Mouse (Mus musculus) heart, embryonic 16.5 days (tissue): ENCODE data around the gene Gm10799. TPM values are rescaled to one million over a fixed set of nuclear protein-coding genes. Genes with fewer than 3 reads are reported as not detected.
"Not testable (repeated sequence)": the region's sequence is repeated elsewhere in the genome, so short reads cannot be mapped to it uniquely, and the experiment has no call there.

Experiments
- ATAC-seq: fragments of 200-750 bp; cut with Nextera tagmentation; replicated peaks from 2 replicates; pipeline ENCODE4 v1.8.0; 2017; ENCODE audit warnings: moderate number of reproducible peaks; ENCODE audit not compliant: insufficient read depth, low FRiP score; ENCODE audit errors: extremely low read depth
- H3K27ac ChIP-seq: fragments of 300-500 bp; sonication (generic); 2 replicates; pipeline ENCODE4 v1.5.1; 2014; ENCODE audit warnings: mild to moderate bottlenecking, low read length, control low read depth, moderate library complexity
- H3K27me3 ChIP-seq: fragments of 300-500 bp; sonication (generic); 2 replicates; pipeline ENCODE4 v1.6.1; 2014; ENCODE audit warnings: low read length, mixed read lengths; ENCODE audit not compliant: control insufficient read depth, insufficient read depth
- H3K36me3 ChIP-seq: fragments of 300-500 bp; sonication (generic); 2 replicates; pipeline ENCODE4 v1.6.1; 2014; ENCODE audit not compliant: control insufficient read depth, insufficient read depth
- H3K4me1 ChIP-seq: fragments of 300-500 bp; sonication (generic); 2 replicates; pipeline ENCODE4 v1.6.1; 2014; ENCODE audit warnings: low read length, mixed read lengths; ENCODE audit not compliant: control insufficient read depth, insufficient read depth
- H3K4me2 ChIP-seq: fragments of 300-500 bp; sonication (generic); 2 replicates; pipeline ENCODE4 v1.6.1; 2014; ENCODE audit warnings: low read depth, mild to moderate bottlenecking, control low read depth, low read length
- H3K4me3 ChIP-seq: fragments of 300-500 bp; sonication (generic); 2 replicates; pipeline ENCODE4 v1.5.1; 2014; ENCODE audit warnings: mild to moderate bottlenecking, control low read depth, low read length
- H3K9ac ChIP-seq: fragments of 300-500 bp; sonication (generic); 2 replicates; pipeline ENCODE4 v1.6.1; 2014; ENCODE audit warnings: low read length, control low read depth
- H3K9me3 ChIP-seq: fragments of 300-500 bp; sonication (generic); replicated peaks from 2 replicates; pipeline ENCODE4 v1.6.1; 2016; ENCODE audit warnings: low read length; ENCODE audit not compliant: control insufficient read depth
- WGBS: fragments of 180-500 bp; shearing (Covaris S2); extraction: QIAGEN DNeasy Blood & Tissue Kit; methylation state at CpG from one replicate; pipeline ENCODE4 v1.1.7; 2014; 5-methylcytosine and 5-hydroxymethylcytosine counted together
- polyA plus RNA-seq: library from polyadenylated mRNA; unstranded; fragments of >200 nt; fragmentation: Nextera tagmentation; extraction: Ambion mirVana; gene quantifications from 2 replicates; pipeline ENCODE4 v1.2.1, GENCODE M21; 2015

The Gm10799 gene
- polyA plus RNA-seq, 1 experiment from 2014 or later = not detected

- not testable (repeated sequence) for ATAC-seq, H3K9me3 ChIP-seq, H3K9ac ChIP-seq
Measured at GRCm38 (mm10) chr2:104084027-104084426, 15.7 kb upstream of the Gm10799 start.

GRCm38 (mm10) chr2:104082474-104082873 lies 14.1 kb upstream of the Gm10799 start:
- Histone ChIP-seq H3K9ac (no peak overlapping the region), H3K27ac (no peak overlapping the region), H3K4me1 (no peaks in the 10 kb centered on the region), H3K4me3 (no peak overlapping the region), H3K27me3 (no peaks in the 10 kb centered on the region), H3K4me2 (no peak overlapping the region), H3K36me3 (no peaks in the 10 kb centered on the region), H3K9me3 (no peaks in the 10 kb centered on the region)
- no peak for ATAC-seq

More at GRCm38 (mm10) chr2:104084027-104084426, 15.7 kb upstream of the Gm10799 start:
- not testable (repeated sequence) for H3K4me1 ChIP-seq, H3K27me3 ChIP-seq, H3K4me2 ChIP-seq, H3K36me3 ChIP-seq, H3K27ac ChIP-seq, H3K4me3 ChIP-seq

- H3K4me2 ChIP-seq, ATAC-seq, H3K4me3 ChIP-seq, H3K4me1 ChIP-seq, H3K36me3 ChIP-seq, H3K9me3 ChIP-seq, H3K27me3 ChIP-seq, H3K27ac ChIP-seq, H3K9ac ChIP-seq: not testable (repeated sequence)
- no CpG with 5 or more reads among the region's 1 CpGs for WGBS
Measured at GRCm38 (mm10) chr2:104081436-104082050, 13.2 kb upstream of the Gm10799 start.

GRCm38 (mm10) chr2:104078285-104078684 lies 9.9 kb upstream of the Gm10799 start:
- ATAC-seq, H3K27ac ChIP-seq, H3K4me2 ChIP-seq, H3K27me3 ChIP-seq, H3K9me3 ChIP-seq, H3K4me3 ChIP-seq, H3K9ac ChIP-seq, H3K36me3 ChIP-seq, H3K4me1 ChIP-seq: not testable (repeated sequence)
- WGBS = 60% methylated on average over 5 of the region's 5 CpGs

- H3K4me2 ChIP-seq = peak within 1 kb of the TSS; percentile 68
- ATAC-seq = peak; percentile 76
- H3K36me3 ChIP-seq = no peaks in the 10 kb centered on the region
- H3K4me1 ChIP-seq = no peaks in the 10 kb centered on the region
- H3K9ac ChIP-seq = peak within 1 kb of the TSS; percentile 44
- 9% methylated on average over 13 of the region's 13 CpGs for WGBS
- H3K27me3 ChIP-seq = no peaks in the 10 kb centered on the region
- peak within 1 kb of the TSS; percentile 49 for H3K4me3 ChIP-seq
- no peaks in the 10 kb centered on the region; the same call in 1 of the 2 replicates for H3K9me3 ChIP-seq
- no peak within 1 kb of the TSS for H3K27ac ChIP-seq
Measured at GRCm38 (mm10) chr2:104069704-104070185, 1.4 kb upstream of the Gm10799 start, which contains the start of gene Cd59b. TSS of gene Cd59b (plus strand) at chr2:104069849.

GRCm38 (mm10) chr2:104065526-104065925 lies 2.8 kb downstream of the Gm10799 start, which contains the start of gene Gm10912:
TSS of gene Gm10912 (plus strand) at chr2:104065826.
- 87% methylated on average over 5 of the region's 6 CpGs for WGBS
- not testable (repeated sequence) for H3K4me1 ChIP-seq, ATAC-seq

GRCm38 (mm10) chr2:104064152-104064551 lies 4.2 kb downstream of the Gm10799 start:
- H3K4me2 ChIP-seq = no peak overlapping the region
- H3K9me3 ChIP-seq = peaks cover 3% of the 10 kb centered on the region; the same call in 1 of the 2 replicates
- no peak overlapping the region for H3K4me3 ChIP-seq
- H3K36me3 ChIP-seq = peaks cover 14% of the 10 kb centered on the region
- no peak overlapping the region for H3K27ac ChIP-seq
- no peaks in the 10 kb centered on the region for H3K4me1 ChIP-seq
- WGBS = 80% methylated on average over 2 of the region's 2 CpGs
- H3K27me3 ChIP-seq = no peaks in the 10 kb centered on the region
- H3K9ac ChIP-seq = no peak overlapping the region
- ATAC-seq = no peak

More at GRCm38 (mm10) chr2:104065526-104065925, 2.8 kb downstream of the Gm10799 start, which contains the start of gene Gm10912:
- not testable (repeated sequence) for H3K4me3 ChIP-seq, H3K27ac ChIP-seq, H3K4me2 ChIP-seq, H3K9ac ChIP-seq, H3K27me3 ChIP-seq, H3K9me3 ChIP-seq, H3K36me3 ChIP-seq

GRCm38 (mm10) chr2:104062665-104063064 lies 5.7 kb downstream of the Gm10799 start:
- no peak overlapping the region for H3K27ac ChIP-seq
- no peak overlapping the region for H3K9ac ChIP-seq
- no peak overlapping the region for H3K4me3 ChIP-seq
- peaks cover 17% of the 10 kb centered on the region for H3K36me3 ChIP-seq
- H3K9me3 ChIP-seq = peaks cover 3% of the 10 kb centered on the region; the same call in 1 of the 2 replicates
- H3K4me1 ChIP-seq = no peaks in the 10 kb centered on the region
- H3K4me2 ChIP-seq = no peak overlapping the region
- ATAC-seq = no peak
- H3K27me3 ChIP-seq = no peaks in the 10 kb centered on the region

GRCm38 (mm10) chr2:104060996-104061395 lies 7.4 kb downstream of the Gm10799 start:
- Histone ChIP-seq H3K4me2 (no peak overlapping the region), H3K9ac (no peak overlapping the region), H3K36me3 (peaks cover 17% of the 10 kb centered on the region), H3K27me3 (no peaks in the 10 kb centered on the region), H3K4me3 (no peak overlapping the region), H3K4me1 (no peaks in the 10 kb centered on the region), H3K27ac (no peak overlapping the region), H3K9me3 (peaks cover 3% of the 10 kb centered on the region; the same call in 1 of the 2 replicates)
- no peak for ATAC-seq
- WGBS = 95% methylated on average over 6 of the region's 6 CpGs
